Mouse (Mus musculus) Patski (cell line): ENCODE measurements around the gene Crlf3. TPM values are rescaled to one million over a fixed set of nuclear protein-coding genes. Genes with fewer than 3 reads are reported as not detected.
A peak's percentile ranks its signal among the peaks of the same experiment; 100 is the strongest.
"Not testable (repeated sequence)": the region's sequence is repeated elsewhere in the genome, so short reads cannot be mapped to it uniquely, and the experiment has no call there.

ENCODE experiments used
- ATAC-seq: fragments of 100-300 bp; one replicate; pipeline ENCODE4 v1.8.0; 2021
- CTCF ChIA-PET: fragments of 350-600 bp; sonication (Branson Sonifier 250); formaldehyde crosslinking; loops from one replicate; lab custom pipeline; 2022; ENCODE audit warnings: inconsistent platforms; lab: Charles Lee
- POLR2A ChIA-PET: fragments of 350-600 bp; sonication (Branson Sonifier 250); formaldehyde crosslinking; loops from one replicate; lab custom pipeline; 2022; ENCODE audit warnings: antibody characterized with exemption, inconsistent platforms; lab: Charles Lee
- DNase-seq: peaks from one replicate; pipeline ENCODE4 v3.0.0-alpha.2; 2011; ENCODE audit warnings: low read depth, low spot score
- H3K27me3 ChIP-seq: fragments of 371-371 bp; one replicate; pipeline ENCODE4 v1.5.1; 2021
- CTCF ChIP-seq: fragments of 100-300 bp; IDR thresholded peaks from one replicate; pipeline ENCODE4 v1.5.1; 2021
- in situ Hi-C: fragments of 300-500 bp; cut with MboI; formaldehyde crosslinking; loops from 3 replicates; pipeline ENCODE4 v1.11.1; 2018; ENCODE audit warnings: low pct_unique_long_range_greater_than_20kb, mixed read lengths
- polyA plus RNA-seq: library from polyadenylated mRNA; unstranded; gene quantifications from one replicate; pipeline ENCODE4 v1.2.3, GENCODE M21; 2021

Crlf3 gene
- polyA plus RNA-seq, 1 experiment from 2014 or later: 27.9 TPM

- DNase-seq: no peak
- no peaks in the 10 kb centered on the region for H3K27me3 ChIP-seq
- in situ Hi-C loops: loop anchor here (5.0 kb wide), 2 partner anchors 39 to 149 kb away; partner anchors contain the start of gene Crlf3
- POLR2A ChIA-PET: interaction anchor here (1.1 kb wide), 1 partner anchor 38 kb away, joined by 3 read pairs; the partner anchor contains the start of gene Crlf3
- CTCF ChIA-PET: interaction anchor here (0.8 to 2.6 kb wide), 10 partner anchors 9 to 141 kb away, joined by 3 to 12 read pairs (median 4); partner anchors contain the start of gene Rnf135
- peak; percentile 89 for TF ChIP-seq CTCF
- no peak for ATAC-seq
Observed at GRCm38 (mm10) chr11:80042615-80043418, 38.0 kb downstream of the Crlf3 start.

- ATAC-seq (no peak), DNase-seq (no peak)
- in situ Hi-C loops: no loop called here
- CTCF ChIA-PET: no interaction called here
- no peaks in the 10 kb centered on the region for H3K27me3 ChIP-seq
- POLR2A ChIA-PET: no interaction called here
- no peak for TF ChIP-seq CTCF
Observed at GRCm38 (mm10) chr11:80037495-80037894, 43.3 kb downstream of the Crlf3 start.

- no peak for DNase-seq
- in situ Hi-C loops: no loop called here
- CTCF ChIA-PET: interaction anchor here (1.0 kb wide), 1 partner anchor 13 kb away, joined by 3 read pairs; no protein-coding TSS in a partner anchor
- no peak for ATAC-seq
- peak; percentile 50 for TF ChIP-seq CTCF
- no peaks in the 10 kb centered on the region for H3K27me3 ChIP-seq
- POLR2A ChIA-PET: no interaction called here
Observed at GRCm38 (mm10) chr11:80021306-80021705, 59.5 kb downstream of the Crlf3 start.

DNA sequence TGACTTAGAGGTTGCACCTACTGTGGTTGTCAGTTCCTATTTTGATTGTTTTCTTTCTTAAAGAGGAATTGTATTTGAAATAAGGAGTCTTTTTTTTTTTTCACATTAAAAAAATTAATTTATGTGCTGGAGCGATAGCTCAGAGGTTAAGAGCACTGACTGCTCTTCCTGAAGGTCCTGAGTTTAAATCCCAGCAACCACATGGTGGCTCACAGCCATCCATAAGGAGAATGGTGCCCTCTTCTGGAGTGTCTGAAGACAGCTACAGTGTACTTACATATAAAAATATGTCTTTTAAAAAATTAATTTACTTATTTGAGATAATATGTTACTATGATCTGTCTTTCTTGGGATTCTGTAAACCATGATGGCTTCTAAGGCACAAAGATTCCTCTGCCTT, 61.0 kb downstream of the Crlf3 start:
- in situ Hi-C loops: no loop called here
- CTCF ChIA-PET: interaction anchor here (1.1 to 1.4 kb wide), 2 partner anchors 10 to 16 kb away, joined by 3 to 4 read pairs; no protein-coding TSS in a partner anchor
- POLR2A ChIA-PET: interaction anchor here (0.7 kb wide), 1 partner anchor 32 kb away, joined by 3 read pairs; no protein-coding TSS in a partner anchor
- DNase-seq (no peak), ATAC-seq (no peak)
- H3K27me3 ChIP-seq: no peaks in the 10 kb centered on the region
- TF ChIP-seq CTCF: peak; percentile 64

DNA sequence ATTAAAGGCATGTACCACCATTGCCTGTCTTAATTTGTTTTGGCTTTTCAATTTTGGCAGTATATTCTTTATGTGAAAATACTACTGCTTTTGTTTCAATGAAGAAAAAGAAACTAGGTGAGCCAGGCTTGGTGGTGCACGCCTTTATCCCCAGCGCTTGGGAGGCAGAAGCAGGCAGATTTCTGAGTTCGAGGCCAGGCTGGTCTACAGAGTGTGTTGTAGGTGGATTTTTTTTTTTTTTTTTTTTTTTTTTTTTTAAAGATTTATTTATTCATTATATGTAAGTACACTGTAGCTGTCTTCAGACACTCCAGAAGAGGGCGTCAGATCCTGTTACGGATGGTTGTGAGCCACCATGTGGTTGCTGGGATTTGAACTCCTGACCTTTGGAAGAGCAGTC, 64.3 kb downstream of the Crlf3 start:
- POLR2A ChIA-PET, H3K27me3 ChIP-seq, ATAC-seq, in situ Hi-C loops, CTCF ChIA-PET, DNase-seq: not testable (repeated sequence)

Other genes starting within 250 kb of the Crlf3 start
- 49.7 TPM for gene Utp6, start 118.6 kb downstream of the Crlf3 start, polyA plus RNA-seq
- gene Suz12, start 87.9 kb downstream of the Crlf3 start, polyA plus RNA-seq: 53.9 TPM
- 4.5 TPM for gene Atad5, start 8.4 kb upstream of the Crlf3 start, polyA plus RNA-seq
- 26.0 TPM for gene Tefm, start 61.2 kb upstream of the Crlf3 start, polyA plus RNA-seq
- 0.19 TPM for gene Adap2, start 73.1 kb upstream of the Crlf3 start, polyA plus RNA-seq
- gene Rnf135, start 102.9 kb upstream of the Crlf3 start, polyA plus RNA-seq: 14.0 TPM
- gene Rhot1, start 128.0 kb upstream of the Crlf3 start, polyA plus RNA-seq: 49.4 TPM
- gene Rhbdl3, start 219.9 kb upstream of the Crlf3 start, polyA plus RNA-seq: 5.8 TPM